9 mouse cellular contexts compared by ENCODE assay signal in genomic region chr8:120071684-120072083, GRCm38 (mm10). TPM values are rescaled to one million over a fixed set of nuclear protein-coding genes. Genes with fewer than 3 reads are reported as not detected.
DNase-seq lines count a peak whose midpoint lies in the region; ATAC-seq lines count a peak whose summit lies in the region.
"Had no signal": no experiment of that assay in that cellular context is flagged by ENCODE, and none has a peak within 500 bp of the region (broad histone marks: within the 10 kb centered on the region; RNA-seq: fewer than 3 reads in every experiment).

No protein-coding gene starts in this region.

- H3K9ac ChIP-seq in hindbrain, embryonic 11.5 days (ENCODE audit: low read depth, low read length), result no peak overlapping the region
- no peak overlapping the region for H3K9ac ChIP-seq in lung, embryonic 15.5 days

- WGBS in hindbrain, embryonic 11.5 days, result 33% methylated on average over 4 of the region's 4 CpGs
- WGBS in lung, embryonic 15.5 days, result 28% methylated on average over 4 of the region's 4 CpGs

- no peak overlapping the region for H3K27ac ChIP-seq in hindbrain, embryonic 11.5 days (ENCODE audit: low read depth, low read length)
- no peak overlapping the region for H3K27ac ChIP-seq in lung, embryonic 15.5 days

- H3K36me3 ChIP-seq in hindbrain, embryonic 11.5 days (ENCODE audit: control insufficient read depth, insufficient read depth, low read length), result no peaks in the 10 kb centered on the region
- no peaks in the 10 kb centered on the region for H3K36me3 ChIP-seq in lung, embryonic 15.5 days

- no peaks in the 10 kb centered on the region for H3K9me3 ChIP-seq in hindbrain, embryonic 11.5 days (ENCODE audit: control insufficient read depth, low read length)
- no peaks in the 10 kb centered on the region for H3K9me3 ChIP-seq in lung, embryonic 15.5 days

- peak; percentile 64 for DNase-seq in Muller cell, postnatal 12 days (ENCODE audit: inconsistent ontology term)
- DNase-seq in cerebellum, adult 8-10 months, result peak; percentile 87
- DNase-seq in forelimb bud, embryonic 11.5 days (ENCODE audit: low read depth, low spot score), result peak; percentile 85
- peak; percentile 91 for DNase-seq in hindbrain, embryonic 11.5 days (ENCODE audit: low spot score)
- peak; percentile 79 for DNase-seq in layer of hippocampus, adult 9-10 months (ENCODE audit: low spot score)
- peak; percentile 67 for DNase-seq in retina, adult 2 months (ENCODE audit: low read depth, low spot score)
- peak; percentile 79 for DNase-seq in thymus, postnatal 14 days

- no peak overlapping the region for H3K4me3 ChIP-seq in hindbrain, embryonic 11.5 days (ENCODE audit: low read depth, low read length)
- no peak overlapping the region for H3K4me3 ChIP-seq in lung, embryonic 15.5 days
- H3K4me3 ChIP-seq: megakaryocyte, embryonic 14.5 days had no signal

- no peaks in the 10 kb centered on the region for H3K27me3 ChIP-seq in hindbrain, embryonic 11.5 days (ENCODE audit: control insufficient read depth, insufficient read depth, low read length)
- H3K27me3 ChIP-seq in lung, embryonic 15.5 days, result no peaks in the 10 kb centered on the region; the same call in 1 of the 2 replicates

- ATAC-seq in hindbrain, embryonic 11.5 days (ENCODE audit: low FRiP score), result 0 out of 2 replicates have a peak, but pooled peaks have one; percentile 49
- peak; percentile 39; the same call in 1 of the 2 replicates for ATAC-seq in lung, embryonic 15.5 days (ENCODE audit: borderline replicate concordance, extremely low read depth, low FRiP score, low TSS enrichment)

- H3K4me1 ChIP-seq in hindbrain, embryonic 11.5 days (replicated peaks; ENCODE audit: control insufficient read depth, insufficient read depth, low read length), result no peaks in the 10 kb centered on the region
- H3K4me1 ChIP-seq in lung, embryonic 15.5 days, result peaks cover 4% of the 10 kb centered on the region

- H3K4me2 ChIP-seq in hindbrain, embryonic 11.5 days (replicated peaks; ENCODE audit: low read depth, low read length), result no peak overlapping the region
- no peak overlapping the region for H3K4me2 ChIP-seq in lung, embryonic 15.5 days

RNA-seq across cellular contexts. Expression of gene Zdhhc7, which starts 29.6 kb away (rescaled TPM):
- 24.6 and 25.2 TPM in 2 replicates for polyA plus RNA-seq in hindbrain, embryonic 11.5 days (2014; fragmentation: Nextera tagmentation; extraction: Ambion mirVana)
- 38.3 and 40.0 TPM in 2 replicates for polyA plus RNA-seq in lung, embryonic 15.5 days (2015; fragmentation: Nextera tagmentation; extraction: Ambion mirVana)

RNA-seq across cellular contexts. Expression of gene 6430548M08Rik, which starts 42.3 kb away (rescaled TPM):
- polyA plus RNA-seq in hindbrain, embryonic 11.5 days (2014; fragmentation: Nextera tagmentation; extraction: Ambion mirVana), result 9.8 and 11.2 TPM in 2 replicates
- 7.4 and 8.0 TPM in 2 replicates for polyA plus RNA-seq in lung, embryonic 15.5 days (2015; fragmentation: Nextera tagmentation; extraction: Ambion mirVana)
